Mouse (Mus musculus) adrenal gland (tissue): ENCODE results near the gene Pcdh15.

Source experiments
- intact Hi-C: fragments of 180-260 bp; cut with DNase I; formaldehyde crosslinking; loops from one replicate; pipeline ENCODE4 v1.15.1; 2025

Pcdh15 gene

GRCm38 (mm10) chr10:73936121-73936520 is 837.0 kb downstream of the Pcdh15 start:
- intact Hi-C loops, result no loop called here

- intact Hi-C loops, result no loop called here
Observed at GRCm38 (mm10) chr10:73938989-73939388, 839.8 kb downstream of the Pcdh15 start.

DNA sequence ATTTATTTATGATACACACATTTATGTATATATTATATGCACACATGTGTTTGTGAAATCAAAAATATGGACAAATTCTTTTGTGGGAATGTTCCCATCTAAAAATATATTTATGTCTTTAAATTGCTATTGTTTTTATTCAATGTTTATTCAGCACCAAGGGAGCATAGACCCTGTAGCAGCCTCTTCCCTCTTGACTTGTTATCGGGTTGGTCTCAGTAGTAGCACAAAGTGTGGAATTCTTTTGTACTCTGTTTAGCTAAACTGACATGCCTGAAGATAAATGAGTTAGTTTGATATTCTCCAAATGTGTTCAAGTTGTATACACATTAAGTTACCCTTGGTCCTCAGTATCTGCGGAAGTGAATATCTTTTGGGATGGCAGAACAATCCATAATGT is 848.7 kb downstream of the Pcdh15 start:
- intact Hi-C loops, result no loop called here

- intact Hi-C loops, result no loop called here
Observed at GRCm38 (mm10) chr10:73953362-73953761, 854.2 kb downstream of the Pcdh15 start.

GRCm38 (mm10) chr10:73984057-73984456 is 884.9 kb downstream of the Pcdh15 start:
- intact Hi-C loops, result no loop called here

DNA sequence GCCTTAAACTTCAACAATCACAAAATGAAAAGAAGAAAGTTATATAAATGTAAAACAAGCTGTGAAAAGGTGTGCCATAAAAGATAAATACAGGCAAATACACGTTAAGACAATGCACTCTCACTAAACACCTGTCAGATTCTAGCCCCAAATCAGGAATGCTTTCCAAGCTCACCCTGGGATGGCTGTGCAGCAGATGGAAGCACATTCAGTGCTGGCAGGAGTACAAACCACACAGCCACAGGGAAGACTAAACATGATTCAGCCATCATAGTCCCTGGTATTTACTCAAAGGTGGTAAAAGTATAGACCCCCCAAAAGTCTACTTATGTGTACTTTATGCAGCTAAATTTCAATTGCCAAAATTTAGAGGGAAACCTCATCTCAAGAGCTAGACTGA is 909.7 kb downstream of the Pcdh15 start:
- intact Hi-C loops, result no loop called here

GRCm38 (mm10) chr10:74023091-74023490 is 923.9 kb downstream of the Pcdh15 start:
- intact Hi-C loops, result no loop called here

- intact Hi-C loops, result no loop called here
Observed at GRCm38 (mm10) chr10:74053059-74053458, 953.9 kb downstream of the Pcdh15 start.

GRCm38 (mm10) chr10:74086653-74087052 is 987.5 kb downstream of the Pcdh15 start:
- intact Hi-C loops, result no loop called here

DNA sequence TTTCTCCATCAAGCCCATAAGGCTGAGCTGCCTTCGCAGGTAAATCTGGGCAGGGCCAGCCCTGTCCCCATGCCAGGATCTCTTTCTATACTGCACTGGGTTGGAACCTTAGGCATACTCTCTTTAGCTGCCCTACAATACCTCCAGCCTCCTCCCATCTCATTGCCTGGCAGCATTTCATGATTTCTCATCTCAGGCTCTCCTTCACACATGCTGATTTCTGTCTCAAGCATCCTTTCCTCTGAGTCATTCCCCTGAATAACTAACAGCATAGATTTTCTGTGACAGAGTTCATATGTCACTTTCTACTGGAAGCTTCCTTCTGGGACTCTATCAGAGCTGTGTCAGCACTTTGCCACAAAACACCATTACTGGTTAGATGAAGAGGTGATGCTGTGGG is 999.2 kb downstream of the Pcdh15 start:
- intact Hi-C loops, result no loop called here

DNA sequence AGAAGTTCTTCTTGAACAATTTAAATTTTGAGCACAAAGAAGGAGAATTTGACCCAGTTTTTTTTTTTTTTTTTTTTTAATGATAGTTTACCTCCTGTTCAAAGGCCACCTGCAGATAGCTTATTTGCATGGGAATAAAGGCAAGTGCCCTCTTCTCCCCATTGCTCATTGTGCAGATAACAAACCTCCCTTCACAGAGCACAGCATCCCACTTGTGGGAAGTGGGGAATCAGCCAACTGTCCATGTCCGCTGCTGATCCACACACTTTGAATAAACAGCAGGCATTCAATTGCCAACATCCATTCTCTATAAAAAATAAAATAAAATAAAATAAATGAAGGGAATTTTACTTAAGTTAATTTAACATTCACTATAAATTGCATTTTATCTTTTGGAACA is 1015.0 kb downstream of the Pcdh15 start:
- intact Hi-C loops, result no loop called here

DNA sequence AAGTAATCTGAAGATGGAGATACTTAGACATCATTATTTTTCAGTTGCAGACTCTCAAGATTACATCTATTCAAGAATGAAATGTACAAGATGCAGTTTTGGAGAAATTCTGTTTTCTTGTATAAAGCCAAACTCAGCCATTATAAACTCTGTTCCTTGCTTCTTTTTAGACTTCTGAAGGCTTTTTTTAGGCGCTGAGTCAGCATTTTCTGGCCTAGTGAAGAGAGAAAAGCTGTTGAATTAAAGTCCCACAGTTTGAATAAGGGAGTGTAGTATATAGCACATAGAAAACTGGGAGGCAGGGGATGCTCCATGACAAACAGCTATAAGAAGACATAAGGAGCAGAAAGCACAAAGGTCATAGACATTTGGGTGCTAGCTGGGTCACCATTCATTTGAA is 1017.7 kb downstream of the Pcdh15 start:
- intact Hi-C loops, result no loop called here

DNA sequence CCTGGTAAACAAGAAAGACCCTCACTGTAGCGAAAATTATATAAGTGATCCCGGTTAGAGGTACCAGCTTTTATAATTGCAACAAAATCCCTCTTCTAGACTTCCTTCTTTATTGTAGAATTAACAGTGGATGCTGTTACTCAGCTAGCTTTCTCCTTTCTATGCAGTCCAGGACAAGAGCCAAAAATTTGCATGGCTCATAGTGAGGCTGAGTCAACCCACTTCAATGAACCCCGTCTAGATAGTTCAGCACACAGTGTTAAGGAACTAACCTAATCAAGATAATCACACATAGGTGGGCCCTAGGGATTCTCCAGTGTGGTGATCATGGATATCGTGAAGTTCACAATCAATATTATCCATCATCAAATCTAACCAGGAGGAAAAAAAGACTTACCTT is 1024.3 kb downstream of the Pcdh15 start:
- intact Hi-C loops, result no loop called here

DNA sequence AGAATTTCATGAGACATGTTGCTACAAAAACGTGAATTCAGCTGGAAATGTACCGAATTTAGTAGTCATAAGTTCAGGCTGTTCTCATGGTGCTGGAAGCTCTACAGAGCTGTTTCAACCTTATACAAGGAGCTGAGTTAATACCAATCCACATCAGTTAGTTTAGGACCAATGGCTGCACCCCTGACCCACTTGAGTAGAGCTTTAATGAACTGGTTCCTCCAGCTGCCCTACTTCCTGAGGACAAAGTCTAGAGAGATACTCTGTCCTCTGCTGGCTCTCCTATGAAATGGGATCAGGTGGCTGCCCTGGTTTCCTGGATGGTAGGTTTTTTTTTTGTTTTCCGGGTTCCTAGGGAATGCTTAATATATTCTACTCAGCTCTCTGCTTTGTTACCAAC is 1030.0 kb downstream of the Pcdh15 start:
- intact Hi-C loops, result no loop called here

- intact Hi-C loops, result no loop called here
Observed at GRCm38 (mm10) chr10:74129665-74130064, 1030.5 kb downstream of the Pcdh15 start.

GRCm38 (mm10) chr10:74130805-74131204 is 1031.7 kb downstream of the Pcdh15 start:
- intact Hi-C loops, result no loop called here

DNA sequence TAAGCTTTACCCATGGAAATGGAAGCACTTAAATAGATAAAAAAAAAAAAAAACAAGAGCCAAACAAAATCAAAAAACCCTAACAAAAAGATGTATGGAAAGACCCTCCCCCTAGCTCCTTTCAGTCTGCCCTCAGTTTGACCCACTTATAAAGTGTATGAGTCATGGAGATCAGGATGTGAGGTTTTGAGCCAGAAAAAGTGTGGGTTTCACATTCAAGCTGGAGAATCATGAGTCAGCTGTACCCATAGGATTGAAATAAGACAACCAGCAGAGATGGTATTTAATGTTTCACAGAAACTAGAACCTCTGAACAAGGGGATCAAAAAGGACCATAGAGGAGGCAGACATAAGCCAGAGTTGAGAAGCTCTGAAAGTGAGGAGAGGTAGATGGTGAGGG is 1048.8 kb downstream of the Pcdh15 start:
- intact Hi-C loops, result no loop called here

GRCm38 (mm10) chr10:74181921-74182320 is 1082.8 kb downstream of the Pcdh15 start:
- intact Hi-C loops, result no loop called here

DNA sequence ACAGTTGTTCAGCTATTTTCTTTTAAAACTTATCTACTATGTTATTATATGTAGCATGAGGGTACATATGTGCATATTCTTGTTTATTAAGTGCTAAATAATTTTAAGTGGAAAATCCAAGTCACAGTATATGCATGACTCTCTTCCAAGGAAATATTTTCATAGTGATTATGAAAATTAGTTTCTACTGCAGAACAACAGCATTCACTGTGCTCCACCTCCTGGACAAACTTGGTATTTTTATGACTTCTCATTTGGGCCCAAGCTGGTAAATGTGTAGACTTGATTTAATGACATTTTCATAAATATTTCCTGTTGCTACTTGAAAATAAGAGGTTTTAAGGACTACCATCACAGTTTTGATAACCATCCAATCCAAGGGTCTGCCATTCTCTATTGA is 1104.5 kb downstream of the Pcdh15 start:
- intact Hi-C loops, result loop anchor here (5.0 kb wide), 1 partner anchor 636 kb away; no protein-coding TSS in a partner anchor

GRCm38 (mm10) chr10:74217268-74217667 is 1118.1 kb downstream of the Pcdh15 start:
- intact Hi-C loops, result loop anchor here (5.0 to 10.0 kb wide), 3 partner anchors 245 to 628 kb away; no protein-coding TSS in a partner anchor

DNA sequence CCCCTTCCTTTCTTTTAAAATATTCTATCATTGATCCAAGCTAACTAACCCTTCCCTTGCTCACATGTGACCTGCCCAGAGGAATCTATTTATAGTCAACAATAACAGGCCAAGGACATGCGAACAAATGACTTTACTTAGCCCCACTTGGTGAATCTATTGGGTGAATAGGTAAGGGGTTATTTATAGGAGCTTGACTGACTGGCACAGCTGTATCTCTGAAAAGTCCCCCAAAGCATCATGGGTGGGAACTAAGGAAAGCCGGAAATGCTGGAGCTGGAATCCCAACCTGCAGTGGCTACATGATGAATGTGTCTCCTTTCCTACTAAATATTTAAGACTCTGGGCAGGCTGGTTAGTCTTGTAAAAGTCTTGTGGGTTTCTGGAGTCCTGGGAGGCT is 1121.3 kb downstream of the Pcdh15 start:
- intact Hi-C loops, result no loop called here

GRCm38 (mm10) chr10:74257716-74258446 is 1158.7 kb downstream of the Pcdh15 start:
- intact Hi-C loops, result no loop called here

DNA sequence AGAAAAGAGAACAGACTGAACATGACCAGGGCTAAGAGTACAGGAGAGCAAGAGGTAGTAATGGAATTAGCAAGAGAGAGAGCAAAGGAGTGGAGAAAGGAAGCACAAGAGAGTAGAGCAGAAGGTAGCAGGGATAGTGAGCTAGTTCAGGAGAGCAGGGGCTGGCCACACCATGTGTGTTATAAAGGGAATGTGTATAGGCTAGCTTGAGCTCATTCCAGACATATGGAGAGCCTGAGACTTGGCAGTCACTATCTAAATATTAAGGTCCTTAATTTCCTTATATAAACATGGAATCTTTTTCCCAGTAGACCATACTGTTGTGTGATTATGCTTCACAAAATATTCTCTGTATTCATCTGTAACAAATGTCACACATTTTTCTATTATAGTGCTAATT is 1159.5 kb downstream of the Pcdh15 start:
- intact Hi-C loops, result no loop called here
